Comparison of ENCODE assay signal across 9 mouse cellular contexts in the genomic region with DNA sequence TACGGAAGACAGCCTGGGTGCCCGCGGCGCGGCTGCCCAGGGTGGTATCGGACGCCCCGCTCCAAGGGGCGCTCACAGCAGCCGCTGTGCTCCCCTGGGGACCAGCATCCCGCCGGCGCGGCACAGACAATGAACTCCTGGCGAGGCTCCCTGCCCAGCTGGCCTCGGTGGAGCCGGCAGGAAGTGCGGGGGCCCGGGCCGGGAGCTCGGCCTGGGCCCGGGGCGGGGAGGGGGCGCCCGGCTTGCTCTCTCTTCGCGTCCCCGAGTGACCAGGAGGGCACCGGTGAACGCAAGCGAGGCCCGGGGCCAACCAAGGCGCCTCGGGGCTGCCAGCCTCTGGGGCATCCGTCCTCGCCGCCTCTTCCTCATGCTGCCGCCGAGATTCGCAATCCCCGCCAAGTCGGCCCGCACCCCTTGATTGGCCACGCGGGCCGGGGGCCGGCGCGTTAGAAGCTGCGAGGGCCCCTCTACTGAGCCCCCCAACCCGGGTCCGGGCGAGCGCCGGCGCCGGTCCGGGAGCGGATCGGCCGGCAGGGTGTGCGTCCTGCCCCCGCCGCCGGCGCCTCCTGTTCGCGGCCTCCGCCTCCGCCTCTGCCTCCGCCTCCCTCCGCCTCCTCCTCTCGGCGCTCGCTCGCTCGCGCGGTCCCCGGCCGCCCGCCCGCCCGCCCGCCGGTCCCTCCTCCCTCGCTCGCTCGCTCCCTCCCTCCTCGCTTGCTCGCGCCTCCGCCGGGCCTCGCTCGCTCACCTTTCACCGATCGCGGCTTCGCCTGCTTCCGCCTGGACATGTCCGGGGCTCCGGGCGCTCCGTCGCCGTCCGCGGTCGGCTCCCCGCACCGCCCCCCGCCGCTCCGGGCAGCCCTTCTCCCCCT. TPM values are rescaled to one million over a fixed set of nuclear protein-coding genes. Genes with fewer than 3 reads are reported as not detected.
DNase-seq lines count a peak whose midpoint lies in the region; ATAC-seq and TF ChIP-seq lines count a peak whose summit lies in the region.
"Had no signal": no experiment of that assay in that cellular context is flagged by ENCODE, and none has a peak within 500 bp of the region (broad histone marks: within the 10 kb centered on the region; RNA-seq: fewer than 3 reads in every experiment).

No protein-coding gene starts in this region.

- peaks cover 71% of the 10 kb centered on the region for H3K4me1 ChIP-seq in forebrain, embryonic 15.5 days

- no peaks in the 10 kb centered on the region for H3K9me3 ChIP-seq in forebrain, embryonic 15.5 days

- peak overlapping the region; percentile 78 for H3K4me3 ChIP-seq in layer of hippocampus, adult 2 months
- peak overlapping the region; percentile 87 for H3K4me3 ChIP-seq in forebrain, embryonic 15.5 days

- H3K36me3 ChIP-seq in forebrain, embryonic 15.5 days, result no peaks in the 10 kb centered on the region
- H3K36me3 ChIP-seq: G1E had no signal

- peak overlapping the region; percentile 94 for H3K4me2 ChIP-seq in forebrain, embryonic 15.5 days (replicated peaks)

- intact Hi-C loops in heart, postnatal 10 days (cut with DNase I), result no loop called here

- TF ChIP-seq CTCF in layer of hippocampus, adult 2 months (conservative IDR thresholded peaks at IDR 0.05), result no peak; the same call in 1 of the 2 replicates

- no peaks in the 10 kb centered on the region; the same call in 1 of the 2 replicates for H3K27me3 ChIP-seq in forebrain, embryonic 15.5 days

- peak overlapping the region; percentile 89 for H3K9ac ChIP-seq in forebrain, embryonic 15.5 days (replicated peaks)

- DNase-seq in layer of hippocampus, adult 2 months (ENCODE audit: low spot score in 2 of 2), result peak in 1 of 2 experiments; percentile 42
- no peak for DNase-seq in layer of hippocampus, adult 9-10 months (ENCODE audit: low spot score)
- peak; percentile 75 to 77 for DNase-seq in heart, postnatal 10 days
- peak; percentile 76 to 89 for DNase-seq in kidney, postnatal 25 days
- peak; percentile 80 for DNase-seq in lung, postnatal 10 days
- peak; percentile 51 for DNase-seq in skeletal muscle tissue, adult 2 months (ENCODE audit: low read depth, low spot score)

- peak; percentile 13 for ATAC-seq in cerebellum, adult (ENCODE audit: insufficient number of reproducible peaks, low FRiP score, low TSS enrichment)
- ATAC-seq in forebrain, embryonic 15.5 days (replicated peaks), result peak; percentile 56

- peak overlapping the region; percentile 92 for H3K27ac ChIP-seq in layer of hippocampus, adult 2 months
- peak overlapping the region; percentile 93 for H3K27ac ChIP-seq in forebrain, embryonic 15.5 days (replicated peaks)

- under 1% methylated on average over 101 of the region's 115 CpGs for WGBS in forebrain, embryonic 15.5 days

RNA-seq across cellular contexts. Expression of gene Zfp423, which starts 0.7 kb away (rescaled TPM):
- total RNA-seq in layer of hippocampus, adult 2 months (2021), result 10 to 100 TPM; 24.0 to 26.6 TPM
- 17.7 and 19.6 TPM in 2 replicates for polyA plus RNA-seq in forebrain, embryonic 15.5 days (2015; fragmentation: Nextera tagmentation; extraction: Ambion mirVana)
- 10 to 100 TPM in 1 of 2 experiments, 1 to 10 TPM in 1; 9.1 to 14.5 TPM for total RNA-seq in heart, postnatal 10 days (2021)
- total RNA-seq: G1E had no signal
- polyA plus RNA-seq: G1E had no signal
